18 mouse cellular contexts compared by ENCODE assay signal in the genomic region with DNA sequence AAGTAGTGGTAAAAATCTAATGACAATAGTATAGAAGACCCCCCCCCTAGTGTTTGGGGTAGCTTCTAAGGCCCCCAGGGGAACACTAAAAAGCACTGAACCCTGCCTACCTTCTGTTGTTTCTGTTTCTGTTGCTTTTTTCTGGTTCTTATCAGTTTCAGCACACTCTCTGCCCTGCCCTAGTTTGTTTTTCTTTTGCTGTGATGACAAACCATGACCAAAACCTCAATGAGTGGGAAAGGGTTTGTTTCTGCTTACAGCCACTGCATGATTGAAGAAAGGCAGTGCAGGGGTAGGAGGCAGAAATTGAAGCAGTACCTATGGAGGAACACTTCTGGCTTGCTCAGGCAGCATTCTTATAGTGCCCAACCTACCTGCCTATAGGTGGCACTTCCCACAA.
DNase-seq lines count a peak whose midpoint lies in the region; ATAC-seq and TF ChIP-seq lines count a peak whose summit lies in the region.
"Had no signal": no experiment of that assay in that cellular context is flagged by ENCODE, and none has a peak within 500 bp of the region (broad histone marks: within the 10 kb centered on the region; RNA-seq: fewer than 3 reads in every experiment).

No protein-coding gene starts in this region.

- no peaks in the 10 kb centered on the region for H3K27me3 ChIP-seq in stomach, embryonic 15.5 days (replicated peaks)
- no peaks in the 10 kb centered on the region for H3K27me3 ChIP-seq in stomach, postnatal 0 days (ENCODE audit: control insufficient read depth, insufficient read depth, low read length)
- no peaks in the 10 kb centered on the region for H3K27me3 ChIP-seq in liver, embryonic 13.5 days
- H3K27me3 ChIP-seq: forebrain, embryonic 12.5 days; lung, embryonic 15.5 days had no signal

- peak; percentile 5 for DNase-seq in CD4-positive, CD25-positive, alpha-beta regulatory T cell, adult 2 months (ENCODE audit: low read depth, low spot score)
- DNase-seq in stomach, postnatal 0 days (ENCODE audit: low spot score), result no peak
- peak; percentile 61 for DNase-seq in liver, embryonic 13.5 days
- no peak for DNase-seq in lung, adult 18-20 months
- no peak for DNase-seq in adrenal gland, adult (ENCODE audit: inconsistent age in 2 of 2, low spot score in 1 of 2)
- no peak for DNase-seq in cerebellum, adult 18-20 months
- DNase-seq: cerebellum, postnatal 10 days; heart, postnatal 4 days; kidney, postnatal 25 days; left cerebral cortex, postnatal 4 days; right cerebral cortex, postnatal 14 days; thymus, adult 2 months had no signal

- TF ChIP-seq EP300 in stomach, postnatal 0 days (optimal IDR thresholded peaks at IDR 0.05), result no peak

- H3K4me3 ChIP-seq in stomach, embryonic 15.5 days (replicated peaks), result no peak overlapping the region
- no peak overlapping the region for H3K4me3 ChIP-seq in stomach, postnatal 0 days (ENCODE audit: low read depth, low read length)
- H3K4me3 ChIP-seq in liver, embryonic 13.5 days (replicated peaks), result no peak overlapping the region
- H3K4me3 ChIP-seq: forebrain, embryonic 12.5 days; lung, embryonic 15.5 days; midbrain, embryonic 10.5 days had no signal

- no peaks in the 10 kb centered on the region for H3K4me1 ChIP-seq in stomach, embryonic 15.5 days
- H3K4me1 ChIP-seq in stomach, postnatal 0 days (replicated peaks; ENCODE audit: control insufficient read depth, insufficient read depth), result no peaks in the 10 kb centered on the region
- H3K4me1 ChIP-seq in liver, embryonic 13.5 days (replicated peaks), result peaks cover 70% of the 10 kb centered on the region
- H3K4me1 ChIP-seq: forebrain, embryonic 12.5 days; lung, embryonic 15.5 days; midbrain, embryonic 10.5 days had no signal

- H3K36me3 ChIP-seq in stomach, embryonic 15.5 days, result no peaks in the 10 kb centered on the region
- H3K36me3 ChIP-seq in stomach, postnatal 0 days (ENCODE audit: control insufficient read depth, insufficient read depth, low read length), result no peaks in the 10 kb centered on the region
- H3K36me3 ChIP-seq in liver, embryonic 13.5 days, result no peaks in the 10 kb centered on the region
- H3K36me3 ChIP-seq: forebrain, embryonic 12.5 days; lung, embryonic 15.5 days; midbrain, embryonic 10.5 days had no signal

- no peak for TF ChIP-seq CTCF in stomach, postnatal 0 days (IDR thresholded peaks at IDR 0.05; ENCODE audit: low read depth)

- no peak overlapping the region for H3K4me2 ChIP-seq in stomach, embryonic 15.5 days
- H3K4me2 ChIP-seq in stomach, postnatal 0 days (replicated peaks; ENCODE audit: low read depth), result no peak overlapping the region
- peak overlapping the region; percentile 40 for H3K4me2 ChIP-seq in liver, embryonic 13.5 days
- H3K4me2 ChIP-seq: forebrain, embryonic 12.5 days; lung, embryonic 15.5 days had no signal

- no peak for ATAC-seq in CD4-positive, CD25-positive, alpha-beta regulatory T cell, adult 4 months
- ATAC-seq in stomach, embryonic 15.5 days (ENCODE audit: insufficient read depth, low FRiP score, low read depth), result 0 out of 2 replicates have a peak, but pooled peaks have one; percentile 37
- no peak for ATAC-seq in stomach, postnatal 0 days (ENCODE audit: low FRiP score, low TSS enrichment)
- ATAC-seq in liver, embryonic 13.5 days (ENCODE audit: low read depth), result peak; percentile 60
- ATAC-seq: intestine, postnatal 0 days had no signal

- no peaks in the 10 kb centered on the region for H3K9me3 ChIP-seq in stomach, embryonic 15.5 days
- no peaks in the 10 kb centered on the region for H3K9me3 ChIP-seq in stomach, postnatal 0 days (ENCODE audit: control insufficient read depth, low read length)
- no peaks in the 10 kb centered on the region for H3K9me3 ChIP-seq in liver, embryonic 13.5 days (replicated peaks)
- H3K9me3 ChIP-seq: forebrain, embryonic 12.5 days; lung, embryonic 15.5 days; midbrain, embryonic 10.5 days had no signal

- no peak overlapping the region for H3K27ac ChIP-seq in stomach, embryonic 15.5 days
- H3K27ac ChIP-seq in stomach, postnatal 0 days (replicated peaks), result no peak overlapping the region
- H3K27ac ChIP-seq in liver, embryonic 13.5 days, result peak overlapping the region; percentile 96
- H3K27ac ChIP-seq: forebrain, embryonic 12.5 days; lung, embryonic 15.5 days; midbrain, embryonic 10.5 days had no signal

- no peak overlapping the region for H3K9ac ChIP-seq in stomach, embryonic 15.5 days
- H3K9ac ChIP-seq in stomach, postnatal 0 days (ENCODE audit: low read length), result no peak overlapping the region
- peak overlapping the region; percentile 63; the same call in 1 of the 2 replicates for H3K9ac ChIP-seq in liver, embryonic 13.5 days
- H3K9ac ChIP-seq: forebrain, embryonic 12.5 days; lung, embryonic 15.5 days had no signal

Comparison
In these comparisons a context has a peak if more than half of its experiments do, and no peak if none do; other contexts are left out.
1. ATAC-seq: peak in stomach, embryonic 15.5 days (single experiment) and liver, embryonic 13.5 days (single experiment); none in CD4-positive, CD25-positive, alpha-beta regulatory T cell, adult 4 months (single experiment) and stomach, postnatal 0 days (single experiment).
2. DNase-seq: peak in CD4-positive, CD25-positive, alpha-beta regulatory T cell, adult 2 months (single experiment) and liver, embryonic 13.5 days (single experiment); none in stomach, postnatal 0 days (single experiment), lung, adult 18-20 months (0 of 2), adrenal gland, adult (0 of 2) and cerebellum, adult 18-20 months (0 of 2).